Mouse (Mus musculus) liver, embryonic 14.5 days (tissue): ENCODE data around the gene Nmur1.

Experiments
- CTCF ChIP-seq: IDR thresholded peaks from 2 replicates; pipeline ENCODE4 v1.5.1; 2016; ENCODE audit warnings: antibody characterized with exemption, low read depth, control low read depth
- EP300 ChIP-seq: IDR thresholded peaks from 2 replicates; pipeline ENCODE4 v1.6.1; 2016; ENCODE audit warnings: antibody characterized with exemption, low read depth

GRCm38 (mm10) chr1:86379161-86379569, 46.9 kb downstream of the Nmur1 start:
- TF ChIP-seq CTCF (no peak), EP300 (no peak)
